Mouse (Mus musculus): ENCODE data around the gene Itga3.

DNA sequence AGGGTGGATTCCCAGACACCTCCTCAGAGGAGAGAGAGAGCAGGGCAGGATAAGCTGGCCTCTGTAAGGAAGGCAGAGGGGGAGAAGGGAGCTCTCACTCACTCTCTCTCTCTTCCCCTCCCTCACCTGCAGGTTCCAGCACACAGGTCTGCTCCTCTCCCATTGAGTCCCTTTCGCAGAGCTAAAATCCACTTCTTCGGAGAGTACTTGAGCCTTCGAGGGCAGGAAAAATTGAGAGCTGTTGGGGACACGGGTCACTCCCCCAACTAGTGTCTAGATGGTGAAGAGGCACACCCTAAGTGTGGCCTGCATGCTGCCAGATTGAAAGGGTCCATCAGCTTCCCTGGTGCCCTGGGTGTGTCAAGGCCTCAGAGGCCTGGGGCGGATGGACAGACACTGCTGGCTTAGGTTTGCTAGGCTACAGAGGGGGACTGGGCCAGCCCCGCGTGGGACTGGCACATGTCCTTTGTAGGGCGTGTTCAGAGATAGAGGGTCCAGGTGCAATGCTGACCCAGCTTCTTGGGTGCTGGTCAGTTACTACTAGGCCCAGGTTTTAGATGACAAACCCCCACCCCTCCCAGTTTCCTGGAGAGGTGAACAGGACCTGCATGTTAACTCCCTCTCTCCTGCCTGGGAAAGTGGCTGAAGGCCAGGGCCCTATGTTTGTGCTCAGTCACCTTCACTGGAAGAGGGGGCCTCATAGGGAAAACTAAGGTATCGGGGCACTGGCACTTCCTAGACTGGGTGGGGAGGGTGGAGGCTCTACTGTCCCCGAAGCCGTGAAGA lies 51.2 kb downstream of the Itga3 start:
- no peak for TF ChIP-seq POLR2A (IDR thresholded peaks at IDR 0.05; ENCODE audit: insufficient read depth, low read length)
- TF ChIP-seq CTCF (IDR thresholded peaks at IDR 0.05; ENCODE audit: low read depth, low read length) = no peak
